Mouse (Mus musculus): ENCODE data around the gene Vmn1r224. TPM values are rescaled to one million over a fixed set of nuclear protein-coding genes. Genes with fewer than 3 reads are reported as not detected.

Vmn1r224 gene
- not detected for total RNA-seq (2023)

GRCm38 (mm10) chr17:20413846-20414245, at the start of gene Vmn1r224:
Gene Vmn1r224 (plus strand): TSS chr17:20414146.

Other genes with a start within 250 kb of the Vmn1r224 start
- not detected for gene Fpr-rs6, start 231.0 kb upstream of the Vmn1r224 start, total RNA-seq (2023)
- gene Vmn2r105, start 179.1 kb upstream of the Vmn1r224 start, total RNA-seq (2023), result not detected
- not detected for gene Vmn2r106, start 128.6 kb upstream of the Vmn1r224 start, total RNA-seq (2023)
- gene Vmn2r107, start 68.9 kb upstream of the Vmn1r224 start, total RNA-seq (2023), result not detected
- under 1 TPM in 1 of 2 experiments, not detected in 1; 0.09 TPM for gene Vmn2r108, start 67.2 kb downstream of the Vmn1r224 start, total RNA-seq (2023)
- not detected for gene Vmn1r225, start 84.0 kb downstream of the Vmn1r224 start, total RNA-seq (2023)
- gene Vmn2r109, start 150.6 kb downstream of the Vmn1r224 start, total RNA-seq (2023), result not detected
- not detected for gene Vmn2r110, start 182.3 kb downstream of the Vmn1r224 start, total RNA-seq (2023)
- gene Fpr-rs3, start 210.7 kb downstream of the Vmn1r224 start, total RNA-seq (2023), result not detected

Measured in B cell, adult 67 days (primary cell).